9 mouse cellular contexts compared by ENCODE assay signal in the genomic region with DNA sequence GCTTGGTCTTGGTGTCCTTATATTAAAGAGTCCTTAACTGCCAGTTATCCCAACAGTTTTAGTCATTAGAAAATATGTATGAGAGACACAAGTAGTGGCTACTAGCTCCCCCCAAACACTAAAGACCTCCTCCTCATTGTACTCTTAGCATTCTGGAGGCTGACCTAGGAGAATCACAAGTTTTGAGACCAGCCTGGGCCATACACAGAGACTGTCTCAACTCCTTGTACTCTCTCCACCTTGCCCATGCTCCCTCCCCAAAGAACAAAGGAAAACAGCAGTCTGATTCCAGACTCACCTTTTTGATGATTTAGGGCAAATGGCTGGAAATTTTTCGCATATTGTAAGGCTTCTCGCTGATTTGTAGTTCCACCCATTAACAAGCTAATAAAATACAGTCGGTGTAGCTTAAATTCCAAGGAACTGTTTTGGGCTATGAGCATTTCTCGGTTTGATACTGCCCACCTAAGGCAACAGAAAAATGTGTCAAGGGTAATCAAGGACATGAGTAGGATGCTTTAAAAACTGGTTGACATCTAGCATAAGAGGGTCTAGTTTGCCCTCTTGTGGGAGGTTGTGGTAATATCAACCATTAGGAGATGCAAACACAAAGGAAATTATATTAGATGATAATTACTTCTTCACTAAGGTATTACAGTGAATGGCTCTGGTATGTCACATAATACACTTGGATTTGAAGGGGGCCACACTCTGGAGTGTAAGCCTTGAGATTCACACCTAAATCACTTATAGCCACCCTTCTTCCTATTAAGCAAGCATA. TPM values are rescaled to one million over a fixed set of nuclear protein-coding genes. Genes with fewer than 3 reads are reported as not detected.
DNase-seq lines count a peak whose midpoint lies in the region; ATAC-seq and TF ChIP-seq lines count a peak whose summit lies in the region.
"Had no signal": no experiment of that assay in that cellular context is flagged by ENCODE, and none has a peak within 500 bp of the region (broad histone marks: within the 10 kb centered on the region; RNA-seq: fewer than 3 reads in every experiment).

No protein-coding gene starts in this region.

- H3K4me3 ChIP-seq in forebrain, embryonic 16.5 days (replicated peaks; ENCODE audit: low read length): no peak overlapping the region
- H3K4me3 ChIP-seq in midbrain, postnatal 0 days (ENCODE audit: low read depth, low read length): no peak overlapping the region
- H3K4me3 ChIP-seq: lung, embryonic 15.5 days had no signal

- DNase-seq in adrenal gland, postnatal 10 days: peak; percentile 26
- DNase-seq in adrenal gland, adult 2 months: no peak
- peak; percentile 63 for DNase-seq in layer of hippocampus, adult 11-12 months (ENCODE audit: low spot score)
- DNase-seq in layer of hippocampus, postnatal 36 days: no peak
- DNase-seq in Muller cell, postnatal 12 days (ENCODE audit: inconsistent ontology term): peak; percentile 19
- DNase-seq in midbrain, postnatal 0 days (ENCODE audit: low spot score): peak; percentile 77
- DNase-seq in ovary, postnatal 36 days (ENCODE audit: low spot score): no peak

- 82% methylated on average over 4 of the region's 4 CpGs for WGBS in forebrain, embryonic 16.5 days
- WGBS in midbrain, postnatal 0 days: 73% methylated on average over 4 of the region's 4 CpGs

- H3K9ac ChIP-seq in forebrain, embryonic 16.5 days (replicated peaks; ENCODE audit: low read depth, low read length): no peak overlapping the region
- no peak overlapping the region for H3K9ac ChIP-seq in midbrain, postnatal 0 days (replicated peaks; ENCODE audit: low read length, poor library complexity, severe bottlenecking)
- H3K9ac ChIP-seq: lung, embryonic 15.5 days had no signal

- H3K27ac ChIP-seq in forebrain, embryonic 16.5 days (ENCODE audit: low read length): no peak overlapping the region
- H3K27ac ChIP-seq in midbrain, postnatal 0 days (ENCODE audit: low read depth, low read length): 0 out of 2 replicates have a peak overlapping the region, but pooled peaks have one; percentile 3
- H3K27ac ChIP-seq: lung, embryonic 15.5 days had no signal

- no peaks in the 10 kb centered on the region for H3K4me1 ChIP-seq in forebrain, embryonic 16.5 days (replicated peaks; ENCODE audit: control insufficient read depth, insufficient read depth, low read length)
- no peaks in the 10 kb centered on the region for H3K4me1 ChIP-seq in midbrain, postnatal 0 days (ENCODE audit: insufficient read depth, low read length)
- H3K4me1 ChIP-seq: lung, embryonic 15.5 days had no signal

- H3K36me3 ChIP-seq in forebrain, embryonic 16.5 days (ENCODE audit: control insufficient read depth, insufficient read depth): no peaks in the 10 kb centered on the region; the same call in 1 of the 2 replicates
- H3K36me3 ChIP-seq in midbrain, postnatal 0 days (ENCODE audit: insufficient read depth, low read length): peaks cover 8% of the 10 kb centered on the region

- peak; percentile 57 for ATAC-seq in forebrain, embryonic 16.5 days
- ATAC-seq in midbrain, postnatal 0 days (ENCODE audit: low FRiP score): peak; percentile 66; the same call in 1 of the 2 replicates

- no peaks in the 10 kb centered on the region for H3K27me3 ChIP-seq in forebrain, embryonic 16.5 days (replicated peaks; ENCODE audit: control insufficient read depth, insufficient read depth, low read length)
- H3K27me3 ChIP-seq in midbrain, postnatal 0 days (ENCODE audit: insufficient read depth, low read length): no peaks in the 10 kb centered on the region
- H3K27me3 ChIP-seq: lung, embryonic 15.5 days had no signal

- H3K9me3 ChIP-seq in forebrain, embryonic 16.5 days (ENCODE audit: control insufficient read depth, low read length): no peaks in the 10 kb centered on the region
- H3K9me3 ChIP-seq in midbrain, postnatal 0 days (ENCODE audit: low read length): no peaks in the 10 kb centered on the region
- H3K9me3 ChIP-seq: lung, embryonic 15.5 days had no signal

- peak; percentile 85 for TF ChIP-seq CTCF in midbrain, postnatal 0 days (IDR thresholded peaks at IDR 0.05)

- H3K4me2 ChIP-seq in forebrain, embryonic 16.5 days (ENCODE audit: low read length): no peak overlapping the region
- no peak overlapping the region for H3K4me2 ChIP-seq in midbrain, postnatal 0 days (ENCODE audit: low read depth, low read length, poor library complexity, severe bottlenecking)
- H3K4me2 ChIP-seq: lung, embryonic 15.5 days had no signal

RNA-seq across cellular contexts. Expression of a gene that starts 25.8 kb away (rescaled TPM):
- total RNA-seq in adrenal gland, postnatal 10 days (2021): 1 to 10 TPM; 1.9 to 2.5 TPM
- under 1 TPM; 0.09 to 0.38 TPM for total RNA-seq in adrenal gland, adult 2 months (2021)
- 0.17 TPM in 1 of 2 replicates, not detected in the other for polyA plus RNA-seq in adrenal gland, adult 2 months (2012; rRNA removed)
- total RNA-seq in layer of hippocampus, postnatal 36 days (2021): not detected
- not detected in 2 replicates for polyA plus RNA-seq in forebrain, embryonic 16.5 days (2015; fragmentation: Nextera tagmentation; extraction: Ambion mirVana)
- not detected in 2 replicates for total RNA-seq in midbrain, postnatal 0 days (2014; rRNA removed)
- not detected in 2 replicates for polyA plus RNA-seq in midbrain, postnatal 0 days (2015; fragmentation: Nextera tagmentation; extraction: Ambion mirVana)

RNA-seq across cellular contexts. Expression of a gene that starts 41.4 kb away (rescaled TPM):
- total RNA-seq in adrenal gland, postnatal 10 days (2021): 10 to 100 TPM; 68.7 to 74.1 TPM
- total RNA-seq in adrenal gland, adult 2 months (2021): 10 to 100 TPM; 68.1 to 80.1 TPM
- 18.3 and 20.9 TPM in 2 replicates for polyA plus RNA-seq in adrenal gland, adult 2 months (2012; rRNA removed)
- total RNA-seq in layer of hippocampus, postnatal 36 days (2021): 100 to 1,000 TPM; 100 to 103 TPM
- 8.4 and 9.4 TPM in 2 replicates for polyA plus RNA-seq in forebrain, embryonic 16.5 days (2015; fragmentation: Nextera tagmentation; extraction: Ambion mirVana)
- 41.8 and 54.7 TPM in 2 replicates for total RNA-seq in midbrain, postnatal 0 days (2014; rRNA removed)
- polyA plus RNA-seq in midbrain, postnatal 0 days (2015; fragmentation: Nextera tagmentation; extraction: Ambion mirVana): 6.5 and 7.8 TPM in 2 replicates

Comparison
In these comparisons a context has a peak if more than half of its experiments do, and no peak if none do; other contexts are left out.
1. DNase-seq: peak in adrenal gland, postnatal 10 days (single experiment), layer of hippocampus, adult 11-12 months (single experiment), Muller cell, postnatal 12 days (single experiment) and midbrain, postnatal 0 days (single experiment); none in adrenal gland, adult 2 months (single experiment), layer of hippocampus, postnatal 36 days (0 of 2) and ovary, postnatal 36 days (single experiment).